Mouse (Mus musculus): Measurements from ENCODE around the gene Ano9. TPM values are rescaled to one million over a fixed set of nuclear protein-coding genes. Genes with fewer than 3 reads are reported as not detected.

Gene Ano9
- total and polyA plus RNA-seq, 2 experiments = 0.13 TPM; not detected in 1

DNA sequence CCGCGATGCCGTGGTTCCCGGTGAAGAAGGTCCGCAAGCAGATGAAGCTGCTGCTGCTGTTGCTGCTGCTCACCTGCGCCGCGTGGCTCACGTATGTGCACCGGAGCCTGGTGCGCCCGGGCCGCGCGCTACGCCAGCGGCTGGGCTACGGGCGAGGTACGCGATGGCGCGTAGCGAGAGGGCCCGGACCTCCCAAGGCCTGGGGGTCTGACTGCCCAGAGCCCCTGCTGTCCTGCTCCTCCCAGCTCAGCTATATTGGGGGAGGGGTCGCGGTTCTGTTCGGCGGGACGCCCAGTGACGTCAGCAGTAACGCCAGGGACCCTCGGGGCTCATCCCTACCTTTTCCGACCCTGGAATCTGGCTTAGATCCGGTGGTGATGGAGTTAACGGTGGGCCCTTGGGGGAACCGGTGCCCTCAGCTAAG lies 56.3 kb downstream of the Ano9 start:
- H3K27me3 ChIP-seq (ENCODE audit: control insufficient read depth, insufficient read depth, low read length) = peaks cover 10% of the 10 kb centered on the region
- no peak for TF ChIP-seq CTCF (IDR thresholded peaks at IDR 0.05; ENCODE audit: low read depth, low read length)
- TF ChIP-seq POLR2A (IDR thresholded peaks at IDR 0.05; ENCODE audit: extremely low read depth, insufficient read depth, low read length) = no peak
- DNase-seq (ENCODE audit: extremely low read depth, low read depth, low spot score) = no peak
- H3K9ac ChIP-seq (ENCODE audit: low read depth, low read length) = no peak overlapping the region
- no peaks in the 10 kb centered on the region for H3K79me2 ChIP-seq (ENCODE audit: control insufficient read depth, insufficient read depth, low read length)
- 13% methylated on average over 37 of the region's 37 CpGs for WGBS
- H3K36me3 ChIP-seq (ENCODE audit: control insufficient read depth, insufficient read depth, low read length) = no peaks in the 10 kb centered on the region
- peaks cover 8% of the 10 kb centered on the region for H3K4me1 ChIP-seq (ENCODE audit: control insufficient read depth, insufficient read depth, low read length)
- no peak overlapping the region for H3K27ac ChIP-seq (replicated peaks; ENCODE audit: insufficient read depth, low read depth, low read length)
- H3K4me3 ChIP-seq (ENCODE audit: insufficient read depth, low read depth, low read length) = no peak overlapping the region

DNA sequence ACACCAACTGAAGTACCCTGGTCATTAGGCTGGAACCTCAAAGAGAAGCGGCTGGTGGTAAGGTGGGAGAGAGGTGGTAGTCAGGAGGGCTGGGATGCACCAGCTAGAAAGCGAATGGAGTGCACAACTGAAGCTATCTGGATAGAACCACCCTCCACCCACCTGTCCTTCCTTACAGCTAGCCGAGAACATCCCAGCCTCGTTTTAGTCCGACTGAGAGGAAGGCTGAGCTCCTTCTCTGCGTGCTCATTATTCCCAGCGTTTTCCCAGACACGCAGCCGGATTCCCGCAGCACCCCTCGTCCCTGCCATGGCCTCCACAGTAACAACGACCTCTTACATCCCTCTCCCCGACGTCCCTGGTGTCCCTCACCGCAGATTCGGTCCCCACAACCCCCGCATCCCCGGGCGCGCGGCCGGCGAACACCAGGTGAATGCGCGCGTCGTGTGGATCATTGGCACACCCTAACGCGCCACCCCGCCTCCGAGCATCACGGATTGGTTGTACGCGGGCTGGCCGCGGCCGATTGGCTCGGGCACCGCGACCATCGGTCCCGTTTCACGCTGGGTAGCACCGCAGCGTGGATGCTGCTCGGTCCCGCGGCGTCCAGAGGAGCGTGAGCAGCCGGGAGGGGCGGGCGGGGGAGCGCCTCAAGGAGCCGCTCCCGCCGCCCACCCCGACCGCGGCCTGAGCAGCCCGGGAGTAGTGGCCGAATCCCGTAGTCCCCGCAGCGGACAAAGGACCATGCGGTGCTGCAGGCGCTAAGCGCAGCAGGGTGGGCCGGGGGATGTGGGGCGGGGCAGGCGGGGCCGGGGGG lies 57.0 kb downstream of the Ano9 start, which contains the start of gene B4galnt4:
Gene B4galnt4 (plus strand): TSS at position 679 of the 817 bp plus-strand sequence.
- H3K27me3 ChIP-seq (ENCODE audit: control insufficient read depth, insufficient read depth, low read length) = peaks cover 10% of the 10 kb centered on the region
- no peak for DNase-seq (ENCODE audit: extremely low read depth, low read depth, low spot score)
- H3K36me3 ChIP-seq (ENCODE audit: control insufficient read depth, insufficient read depth, low read length) = no peaks in the 10 kb centered on the region
- peaks cover 8% of the 10 kb centered on the region for H3K4me1 ChIP-seq (ENCODE audit: control insufficient read depth, insufficient read depth, low read length)
- H3K4me3 ChIP-seq (ENCODE audit: insufficient read depth, low read depth, low read length) = peak within 1 kb of the TSS; percentile 33; the same call in 1 of the 2 replicates
- no peak within 1 kb of the TSS for H3K9ac ChIP-seq (ENCODE audit: low read depth, low read length)
- TF ChIP-seq POLR2A (IDR thresholded peaks at IDR 0.05; ENCODE audit: extremely low read depth, insufficient read depth, low read length) (no peak), CTCF (IDR thresholded peaks at IDR 0.05; ENCODE audit: low read depth, low read length) (no peak)
- no peak within 1 kb of the TSS for H3K27ac ChIP-seq (replicated peaks; ENCODE audit: insufficient read depth, low read depth, low read length)
- WGBS = 4% methylated on average over 72 of the region's 72 CpGs
- H3K79me2 ChIP-seq (ENCODE audit: control insufficient read depth, insufficient read depth, low read length) = no peaks in the 10 kb centered on the region

DNA sequence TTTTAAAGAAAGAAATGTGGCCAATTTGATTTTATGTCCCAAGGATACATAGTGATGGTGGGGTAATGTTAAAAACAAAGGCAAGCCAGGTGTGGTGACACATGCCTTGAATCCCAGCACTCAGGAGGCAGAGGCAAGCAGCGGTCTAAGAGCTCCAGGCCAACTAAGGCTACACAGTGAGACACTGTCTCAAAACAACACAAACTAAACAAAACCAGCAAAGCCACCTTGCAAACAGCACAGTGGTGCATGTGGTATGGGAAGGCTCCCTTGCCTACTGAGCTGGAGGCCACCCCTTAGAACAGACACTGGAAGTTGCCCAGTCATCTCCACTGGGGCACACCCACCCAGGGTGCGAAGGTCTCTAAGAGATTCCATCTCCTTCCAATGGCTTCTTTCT lies 57.7 kb downstream of the Ano9 start:
- TF ChIP-seq CTCF (IDR thresholded peaks at IDR 0.05; ENCODE audit: low read depth, low read length) (no peak), POLR2A (IDR thresholded peaks at IDR 0.05; ENCODE audit: extremely low read depth, insufficient read depth, low read length) (no peak)
- Histone ChIP-seq H3K4me1 (ENCODE audit: control insufficient read depth, insufficient read depth, low read length) (peaks cover 8% of the 10 kb centered on the region), H3K79me2 (ENCODE audit: control insufficient read depth, insufficient read depth, low read length) (no peaks in the 10 kb centered on the region), H3K4me3 (ENCODE audit: insufficient read depth, low read depth, low read length) (no peak overlapping the region), H3K27me3 (ENCODE audit: control insufficient read depth, insufficient read depth, low read length) (peaks cover 10% of the 10 kb centered on the region), H3K9ac (ENCODE audit: low read depth, low read length) (no peak overlapping the region), H3K27ac (replicated peaks; ENCODE audit: insufficient read depth, low read depth, low read length) (no peak overlapping the region), H3K36me3 (ENCODE audit: control insufficient read depth, insufficient read depth, low read length) (no peaks in the 10 kb centered on the region)
- 84% methylated on average over 2 of the region's 2 CpGs for WGBS
- no peak for DNase-seq (ENCODE audit: extremely low read depth, low read depth, low spot score)

DNA sequence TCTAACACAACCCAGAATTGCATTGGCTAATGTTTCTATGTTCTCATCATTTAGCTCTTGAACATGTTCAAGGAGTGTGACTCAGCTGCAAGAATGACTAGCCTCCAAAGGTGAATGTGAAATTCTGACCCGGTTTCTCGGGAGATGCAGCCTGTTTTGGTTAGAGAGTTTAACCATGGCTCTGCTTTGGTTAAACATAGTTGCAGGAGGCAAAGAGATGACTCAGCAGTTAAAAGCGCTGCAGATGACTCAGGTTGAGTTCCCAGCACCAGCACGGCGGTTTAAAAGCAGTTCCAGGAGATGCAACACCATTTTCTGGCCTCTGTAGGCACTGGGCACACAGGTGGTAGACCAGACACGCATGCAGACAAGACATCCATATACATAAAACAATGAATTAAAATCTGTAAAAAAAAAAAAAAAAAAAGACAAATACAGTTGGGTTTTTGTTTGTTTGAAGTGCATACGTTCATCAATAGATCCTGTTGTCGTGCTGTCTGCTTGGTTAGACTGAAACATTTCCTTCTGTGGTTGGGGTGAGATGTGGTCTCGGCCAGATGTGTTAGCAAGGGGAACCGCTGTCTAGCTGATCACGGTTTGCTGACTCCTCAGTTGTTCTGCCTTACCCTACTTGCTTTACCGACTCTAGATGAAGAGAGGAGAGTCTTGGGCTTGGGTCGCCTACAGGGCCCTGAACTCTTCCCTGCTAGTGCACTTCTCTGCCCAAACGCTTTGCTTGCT lies 58.8 kb downstream of the Ano9 start:
- H3K9ac ChIP-seq (ENCODE audit: low read depth, low read length) = no peak overlapping the region
- no peak overlapping the region for H3K4me3 ChIP-seq (ENCODE audit: insufficient read depth, low read depth, low read length)
- TF ChIP-seq POLR2A (IDR thresholded peaks at IDR 0.05; ENCODE audit: extremely low read depth, insufficient read depth, low read length) (no peak), CTCF (IDR thresholded peaks at IDR 0.05; ENCODE audit: low read depth, low read length) (no peak)
- WGBS = 90% methylated on average over 14 of the region's 14 CpGs
- peaks cover 10% of the 10 kb centered on the region for H3K27me3 ChIP-seq (ENCODE audit: control insufficient read depth, insufficient read depth, low read length)
- no peaks in the 10 kb centered on the region for H3K36me3 ChIP-seq (ENCODE audit: control insufficient read depth, insufficient read depth, low read length)
- no peak overlapping the region for H3K27ac ChIP-seq (replicated peaks; ENCODE audit: insufficient read depth, low read depth, low read length)
- peaks cover 2% of the 10 kb centered on the region; the same call in 1 of the 2 replicates for H3K4me1 ChIP-seq (ENCODE audit: control insufficient read depth, insufficient read depth, low read length)
- H3K79me2 ChIP-seq (ENCODE audit: control insufficient read depth, insufficient read depth, low read length) = no peaks in the 10 kb centered on the region
- no peak for DNase-seq (ENCODE audit: extremely low read depth, low read depth, low spot score)

DNA sequence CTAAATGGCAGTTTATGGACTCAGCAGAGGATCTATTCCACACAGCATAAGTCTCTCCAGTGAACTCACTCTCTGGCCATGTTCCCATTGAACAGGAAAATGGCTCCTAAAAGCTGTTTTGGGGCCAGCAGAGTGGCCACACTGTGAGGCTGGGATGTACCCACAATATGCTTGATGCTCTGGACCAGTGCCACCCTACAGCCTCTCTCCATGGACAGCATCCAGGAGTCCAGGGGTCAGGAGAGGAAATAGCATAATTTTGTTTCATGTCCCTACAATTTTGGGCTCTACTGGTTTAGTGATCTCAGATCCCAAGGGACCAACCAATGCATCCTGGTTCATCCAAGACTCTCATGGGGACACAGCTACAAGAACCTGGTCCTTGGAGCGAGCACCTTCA lies 60.1 kb downstream of the Ano9 start:
- Histone ChIP-seq H3K27ac (replicated peaks; ENCODE audit: insufficient read depth, low read depth, low read length) (no peak overlapping the region), H3K4me3 (ENCODE audit: insufficient read depth, low read depth, low read length) (no peak overlapping the region), H3K79me2 (ENCODE audit: control insufficient read depth, insufficient read depth, low read length) (no peaks in the 10 kb centered on the region), H3K27me3 (ENCODE audit: control insufficient read depth, insufficient read depth, low read length) (peaks cover 10% of the 10 kb centered on the region), H3K9ac (ENCODE audit: low read depth, low read length) (no peak overlapping the region), H3K4me1 (ENCODE audit: control insufficient read depth, insufficient read depth, low read length) (peaks cover 7% of the 10 kb centered on the region), H3K36me3 (ENCODE audit: control insufficient read depth, insufficient read depth, low read length) (no peaks in the 10 kb centered on the region)
- DNase-seq (ENCODE audit: extremely low read depth, low read depth, low spot score) = peak; percentile 26
- TF ChIP-seq POLR2A (IDR thresholded peaks at IDR 0.05; ENCODE audit: extremely low read depth, insufficient read depth, low read length) = no peak
- TF ChIP-seq CTCF (IDR thresholded peaks at IDR 0.05; ENCODE audit: low read depth, low read length) = no peak
- 90% methylated on average over 1 of the region's 1 CpGs for WGBS

Measured in liver, adult 2 months (tissue).